Mouse (Mus musculus) skeletal muscle tissue, adult 2 months (tissue): ENCODE data around the gene Lrrc47.

Experiments used
- DNase-seq: peaks from one replicate; pipeline ENCODE4 v3.0.0-alpha.2; 2012; ENCODE audit warnings: low read depth, low spot score

Lrrc47 gene

GRCm38 (mm10) chr4:154023754-154024601, 12.4 kb downstream of the Lrrc47 start:
- DNase-seq, result no peak

GRCm38 (mm10) chr4:154024729-154025521, 13.4 kb downstream of the Lrrc47 start:
- DNase-seq, result no peak

GRCm38 (mm10) chr4:154025641-154026440, 14.3 kb downstream of the Lrrc47 start, which contains the start of gene Smim1:
Gene Smim1 (minus strand): TSS chr4:154026230.
- peak; percentile 49 for DNase-seq

DNA sequence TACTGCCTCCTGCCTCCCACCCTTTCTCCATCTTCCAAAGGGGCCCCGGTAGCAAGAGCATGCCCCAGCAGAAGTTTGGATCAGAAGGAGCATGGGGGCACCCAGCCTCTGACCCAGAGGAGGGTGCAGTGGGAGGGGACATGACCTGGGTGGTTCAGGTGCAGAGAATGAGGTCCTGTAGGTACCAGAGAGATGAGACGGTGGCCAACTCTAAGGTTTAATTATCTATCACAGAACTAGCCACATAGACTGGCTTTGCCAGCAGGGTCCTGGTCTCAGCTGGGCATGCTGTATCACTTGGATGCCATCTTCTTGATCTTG, 14.9 kb downstream of the Lrrc47 start:
- DNase-seq, result no peak

DNA sequence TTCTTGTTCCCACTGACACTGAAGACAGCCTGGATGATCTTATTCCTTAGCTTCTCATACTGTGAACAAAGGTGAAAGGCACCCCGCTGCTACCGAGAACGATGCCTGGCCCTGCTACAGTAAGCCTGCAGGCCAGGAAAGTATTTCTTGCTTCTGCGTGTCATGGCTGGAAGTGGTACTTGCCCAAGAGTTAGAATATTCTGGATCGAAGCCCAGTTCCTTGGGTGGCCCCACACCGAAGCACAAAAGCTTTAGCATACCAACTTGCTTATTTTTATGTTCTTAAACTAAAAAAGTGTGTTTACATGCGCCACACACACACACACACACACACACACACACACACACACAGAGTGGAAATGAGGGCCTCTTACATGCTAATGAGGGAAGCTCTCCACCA, 16.5 kb downstream of the Lrrc47 start:
- DNase-seq, result no peak

- no peak for DNase-seq
These were observed 17.1 kb downstream of the Lrrc47 start for GRCm38 (mm10) chr4:154028646-154029045.

GRCm38 (mm10) chr4:154037123-154037522, 25.6 kb downstream of the Lrrc47 start:
- no peak for DNase-seq

DNA sequence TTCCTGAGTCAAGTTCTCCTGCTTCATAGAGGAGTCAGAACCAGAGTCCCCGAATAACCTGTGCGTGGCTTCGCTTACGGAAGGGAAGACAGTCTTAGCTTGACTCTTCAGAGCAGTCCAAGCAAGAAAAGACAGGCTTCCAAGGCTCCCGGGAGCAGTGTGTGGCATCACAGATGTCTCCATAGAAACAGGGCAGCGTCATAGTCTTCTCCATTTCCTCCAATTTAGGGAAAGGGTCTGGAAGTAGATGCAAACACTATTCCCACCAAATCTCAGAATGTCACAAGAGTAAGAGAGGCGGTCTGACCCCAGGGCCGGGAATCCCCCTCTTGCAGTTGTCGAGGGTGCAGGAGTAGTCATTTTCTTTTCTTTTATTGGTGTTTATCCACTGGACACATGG, 31.0 kb downstream of the Lrrc47 start, which contains the start of gene Ccdc27:
Gene Ccdc27 (minus strand): TSS at position 101 of the 400 bp plus-strand sequence.
- DNase-seq, result no peak

GRCm38 (mm10) chr4:154045837-154046236, 34.3 kb downstream of the Lrrc47 start:
- DNase-seq, result no peak

- DNase-seq, result no peak
These were observed 39.9 kb downstream of the Lrrc47 start for GRCm38 (mm10) chr4:154051401-154051800.

DNA sequence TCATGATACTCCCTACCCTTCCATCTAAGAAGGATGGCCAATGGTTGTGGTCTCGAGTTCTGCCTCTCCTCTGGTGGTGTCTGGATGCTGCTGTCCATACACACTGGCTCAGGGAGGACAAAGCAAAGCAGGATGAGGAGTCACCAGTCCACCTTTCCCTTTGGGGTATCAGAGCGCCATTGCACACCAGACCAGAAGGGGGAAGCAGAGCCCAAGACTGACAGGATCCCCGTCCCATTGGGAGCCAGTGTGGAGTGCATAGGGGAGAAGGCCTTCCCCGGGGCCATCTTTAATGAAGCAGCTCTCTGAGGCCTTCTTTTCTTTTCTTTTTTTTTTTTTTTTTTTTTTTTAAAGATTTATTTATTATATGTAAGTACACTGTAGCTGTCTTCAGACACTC, 41.5 kb downstream of the Lrrc47 start:
- DNase-seq, result no peak

DNA sequence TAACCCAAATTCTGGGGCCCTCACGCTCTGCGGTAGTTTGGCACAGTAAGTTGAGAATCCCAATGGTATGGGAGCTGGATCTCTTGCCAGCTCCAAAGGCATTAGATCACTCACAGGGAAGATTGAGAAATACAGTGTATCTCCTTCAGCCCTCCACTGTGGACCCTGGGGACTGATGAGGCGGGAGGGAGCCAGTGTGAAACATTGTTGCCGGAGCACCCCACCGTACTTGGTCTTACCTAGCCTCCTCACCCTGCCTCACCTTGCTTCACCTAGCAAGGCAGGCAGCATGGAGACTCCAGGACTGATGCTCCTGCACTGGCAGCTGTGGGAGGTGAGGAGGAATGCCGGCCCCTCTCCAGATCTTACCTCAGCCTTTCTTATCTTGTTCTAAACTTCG, 44.0 kb downstream of the Lrrc47 start:
- DNase-seq, result peak; percentile 22

DNA sequence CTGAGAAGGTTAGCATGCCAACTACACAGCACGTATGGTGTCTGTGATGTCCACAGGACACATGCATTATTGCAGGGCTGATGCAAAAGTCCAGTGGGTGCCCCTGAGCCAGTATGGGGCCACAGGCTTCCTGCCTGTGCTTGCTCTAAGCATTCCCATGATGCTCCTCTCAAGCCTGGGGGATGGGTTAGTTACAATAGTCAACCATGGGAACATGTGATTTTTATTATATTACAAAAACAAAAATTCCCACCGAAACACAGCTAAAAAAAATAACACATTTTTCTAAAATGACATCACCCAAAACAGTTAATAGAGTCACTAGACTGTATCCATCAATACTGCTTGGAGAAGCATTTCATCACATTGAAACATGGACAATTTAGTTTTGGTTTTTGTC, 44.5 kb downstream of the Lrrc47 start:
- no peak for DNase-seq

- DNase-seq, result no peak
These were observed 45.1 kb downstream of the Lrrc47 start for GRCm38 (mm10) chr4:154056661-154057060.

- DNase-seq, result no peak
These were observed 46.2 kb downstream of the Lrrc47 start for GRCm38 (mm10) chr4:154057696-154058095.

GRCm38 (mm10) chr4:154064827-154065773, 53.6 kb downstream of the Lrrc47 start:
- no peak for DNase-seq

- DNase-seq, result no peak
These were observed 59.4 kb downstream of the Lrrc47 start for GRCm38 (mm10) chr4:154070896-154071295.
